Mouse (Mus musculus) C2C12 (cell line): ENCODE measurements at regions not wholly inside any gene's neighbourhood (a gene's known extent, or its start where the extent isn't known, plus 50 kb on each side); places are given as distances from the start of the nearest gene placed in this dataset.

Source experiments
- CTCF ChIP-seq: IDR thresholded peaks from one replicate; pipeline ENCODE4 v1.5.1; 2011; ENCODE audit not compliant: control insufficient read depth, insufficient read depth, insufficient read length
- MAX ChIP-seq: IDR thresholded peaks from one replicate; pipeline ENCODE4 v1.6.1; 2011; ENCODE audit warnings: mild to moderate bottlenecking, control low read depth
- MYOG ChIP-seq: IDR thresholded peaks from one replicate; pipeline ENCODE4 v1.6.1; 2011; ENCODE audit not compliant: control insufficient read depth, insufficient read length; ENCODE audit errors: extremely low read depth

- no peak for TF ChIP-seq CTCF
- no peak for TF ChIP-seq MAX
- no peak for TF ChIP-seq MYOG
Observed at GRCm38 (mm10) chr3:56844681-56845461, 456.9 kb downstream of the Tm4sf1 start.
